Mouse (Mus musculus) stomach, embryonic 15.5 days (tissue): ENCODE measurements around the gene Pias3. TPM values are rescaled to one million over a fixed set of nuclear protein-coding genes. Genes with fewer than 3 reads are reported as not detected.
"Not testable (repeated sequence)": the region's sequence is repeated elsewhere in the genome, so short reads cannot be mapped to it uniquely, and the experiment has no call there.

Experiments
- ATAC-seq: fragments of 200-750 bp; cut with Nextera tagmentation; 2 replicates; pipeline ENCODE4 v1.8.0; 2017; ENCODE audit warnings: low read depth, moderate number of reproducible peaks, moderate TSS enrichment; ENCODE audit not compliant: insufficient read depth, low FRiP score
- H3K27ac ChIP-seq: fragments of 300-500 bp; sonication (generic); 2 replicates; pipeline ENCODE4 v1.5.1; 2015; ENCODE audit warnings: mild to moderate bottlenecking, inconsistent platforms
- H3K27me3 ChIP-seq: fragments of 300-500 bp; sonication (generic); replicated peaks from 2 replicates; pipeline ENCODE4 v1.6.1; 2015; ENCODE audit warnings: inconsistent platforms
- H3K36me3 ChIP-seq: fragments of 300-500 bp; sonication (generic); 2 replicates; pipeline ENCODE4 v1.6.1; 2015; ENCODE audit warnings: inconsistent platforms
- H3K4me1 ChIP-seq: fragments of 300-500 bp; sonication (generic); 2 replicates; pipeline ENCODE4 v1.6.1; 2015; ENCODE audit warnings: inconsistent platforms
- H3K4me2 ChIP-seq: fragments of 300-500 bp; sonication (generic); 2 replicates; pipeline ENCODE4 v1.6.1; 2015; ENCODE audit warnings: mild to moderate bottlenecking, inconsistent platforms
- H3K4me3 ChIP-seq: fragments of 300-500 bp; sonication (generic); replicated peaks from 2 replicates; pipeline ENCODE4 v1.5.1; 2015; ENCODE audit warnings: inconsistent platforms
- H3K9ac ChIP-seq: fragments of 300-500 bp; sonication (generic); 2 replicates; pipeline ENCODE4 v1.6.1; 2015; ENCODE audit warnings: inconsistent platforms
- H3K9me3 ChIP-seq: fragments of 300-500 bp; sonication (generic); 2 replicates; pipeline ENCODE4 v1.6.1; 2016; ENCODE audit warnings: inconsistent platforms
- WGBS: fragments of 180-500 bp; shearing (Covaris S2); methylation state at CpG from one replicate; pipeline ENCODE4 v1.1.7; 2015; 5-methylcytosine and 5-hydroxymethylcytosine counted together
- polyA plus RNA-seq: library from polyadenylated mRNA; unstranded; fragments of >200 nt; fragmentation: Nextera tagmentation; extraction: Ambion mirVana; gene quantifications from 2 replicates; pipeline ENCODE4 v1.2.1, GENCODE M21; 2015

Gene Pias3
- polyA plus RNA-seq, 1 experiment from 2014 or later = 49.3 TPM

DNA sequence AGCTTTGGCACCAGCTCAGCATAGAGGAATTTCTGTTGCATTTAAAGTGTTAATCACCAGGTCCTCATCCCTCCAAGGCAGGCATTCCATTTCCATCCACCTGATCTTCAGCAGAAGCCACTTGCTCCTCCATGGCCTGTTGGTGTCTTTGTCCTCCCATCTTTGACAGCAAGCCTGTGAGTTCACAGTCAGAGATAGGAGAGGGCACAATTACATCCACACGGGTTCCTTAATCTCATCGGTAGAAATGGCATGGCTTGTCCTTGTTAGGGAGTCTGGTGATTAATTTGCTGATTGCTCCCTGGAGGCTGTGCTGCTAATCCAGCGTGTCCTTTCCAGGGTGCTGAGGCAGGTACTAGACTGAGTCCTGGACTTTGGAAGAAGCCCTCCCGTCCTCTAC lies 22.7 kb upstream of the Pias3 start:
- H3K27ac ChIP-seq = no peak overlapping the region
- no peak overlapping the region for H3K4me2 ChIP-seq
- WGBS = 69% methylated on average over 4 of the region's 4 CpGs
- peaks cover 6% of the 10 kb centered on the region; the same call in 1 of the 2 replicates for H3K4me1 ChIP-seq
- H3K4me3 ChIP-seq = no peak overlapping the region
- no peaks in the 10 kb centered on the region for H3K36me3 ChIP-seq
- no peak for ATAC-seq
- no peaks in the 10 kb centered on the region for H3K27me3 ChIP-seq
- H3K9me3 ChIP-seq = no peaks in the 10 kb centered on the region
- H3K9ac ChIP-seq = no peak overlapping the region

DNA sequence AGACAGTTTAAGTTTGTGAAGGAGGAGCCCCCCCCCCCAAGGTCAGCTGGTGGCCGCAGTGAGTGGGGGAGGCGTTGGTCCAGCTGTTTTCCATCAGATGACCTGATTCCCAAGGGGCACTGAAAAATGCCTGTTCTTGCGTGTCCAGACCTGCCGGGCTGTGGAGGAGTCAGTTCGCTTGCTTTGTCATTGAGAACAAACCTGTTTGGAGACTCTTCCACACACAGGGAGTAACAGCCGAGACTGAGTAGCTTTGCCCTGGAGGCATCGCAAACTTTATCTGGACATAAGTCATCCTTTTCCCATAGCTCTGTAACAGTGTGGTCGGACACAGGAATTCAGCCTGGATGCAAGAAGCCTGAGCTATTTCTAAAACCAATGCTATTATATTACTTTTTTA lies 21.7 kb upstream of the Pias3 start:
- ATAC-seq = no peak
- Histone ChIP-seq H3K27me3 (no peaks in the 10 kb centered on the region), H3K36me3 (no peaks in the 10 kb centered on the region), H3K4me3 (no peak overlapping the region), H3K27ac (peak overlapping the region; percentile 6; the same call in 1 of the 2 replicates), H3K9ac (no peak overlapping the region), H3K4me2 (no peak overlapping the region), H3K9me3 (no peaks in the 10 kb centered on the region), H3K4me1 (peaks cover 4% of the 10 kb centered on the region; the same call in 1 of the 2 replicates)
- 30% methylated on average over 8 of the region's 8 CpGs for WGBS

DNA sequence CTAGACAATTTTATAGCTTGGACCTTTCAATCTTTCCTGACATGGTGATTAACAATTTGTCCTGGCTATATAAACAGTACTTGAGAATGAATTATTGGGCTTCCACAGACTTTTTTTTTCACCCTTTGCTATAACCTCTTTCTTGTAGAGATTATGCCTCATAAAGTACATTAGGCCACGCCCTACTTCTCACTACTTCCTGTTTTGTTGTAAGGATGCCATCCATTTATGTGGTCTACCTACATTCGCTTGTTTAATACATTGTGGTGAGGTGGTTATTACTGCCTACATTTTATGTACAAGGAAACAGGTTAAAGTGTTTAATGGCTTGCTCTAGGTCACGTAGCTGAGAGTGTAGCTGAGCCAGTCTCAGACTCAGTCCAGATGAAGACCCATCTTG lies 21.0 kb upstream of the Pias3 start:
- H3K36me3 ChIP-seq = no peaks in the 10 kb centered on the region
- H3K27me3 ChIP-seq = no peaks in the 10 kb centered on the region
- H3K4me1 ChIP-seq = peaks cover 3% of the 10 kb centered on the region; the same call in 1 of the 2 replicates
- H3K27ac ChIP-seq = peak overlapping the region; percentile 65
- no peak overlapping the region for H3K9ac ChIP-seq
- H3K4me3 ChIP-seq = no peak overlapping the region
- H3K9me3 ChIP-seq = no peaks in the 10 kb centered on the region
- no peak for ATAC-seq
- WGBS = 74% methylated on average over 3 of the region's 3 CpGs
- no peak overlapping the region for H3K4me2 ChIP-seq

DNA sequence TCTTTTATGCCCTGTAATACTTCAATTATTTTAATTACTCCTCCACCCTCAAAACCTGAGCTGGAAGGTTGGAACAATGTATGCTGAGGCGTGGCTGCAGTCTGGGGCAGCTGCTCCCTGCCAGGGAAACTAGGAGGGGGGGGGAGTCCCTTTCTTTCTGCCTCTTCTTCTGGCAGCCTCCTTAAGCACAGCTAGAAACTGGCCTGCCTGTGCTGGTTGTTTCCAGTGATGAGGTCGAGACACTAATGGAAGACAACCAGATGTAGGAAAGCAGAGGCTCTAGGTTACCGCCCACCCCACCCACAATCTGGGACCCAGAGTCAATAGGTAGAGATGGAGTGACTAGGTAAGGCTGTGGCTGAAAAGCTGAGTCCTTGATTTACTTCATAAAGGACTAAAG lies 20.5 kb upstream of the Pias3 start:
- 53% methylated on average over 3 of the region's 3 CpGs for WGBS
- H3K36me3 ChIP-seq = no peaks in the 10 kb centered on the region
- no peaks in the 10 kb centered on the region for H3K27me3 ChIP-seq
- ATAC-seq = peak; percentile 12; the same call in 1 of the 2 replicates
- H3K4me1 ChIP-seq = no peaks in the 10 kb centered on the region
- H3K9ac ChIP-seq = no peak overlapping the region
- peak overlapping the region; percentile 65 for H3K27ac ChIP-seq
- no peaks in the 10 kb centered on the region for H3K9me3 ChIP-seq
- H3K4me3 ChIP-seq = no peak overlapping the region
- H3K4me2 ChIP-seq = no peak overlapping the region

DNA sequence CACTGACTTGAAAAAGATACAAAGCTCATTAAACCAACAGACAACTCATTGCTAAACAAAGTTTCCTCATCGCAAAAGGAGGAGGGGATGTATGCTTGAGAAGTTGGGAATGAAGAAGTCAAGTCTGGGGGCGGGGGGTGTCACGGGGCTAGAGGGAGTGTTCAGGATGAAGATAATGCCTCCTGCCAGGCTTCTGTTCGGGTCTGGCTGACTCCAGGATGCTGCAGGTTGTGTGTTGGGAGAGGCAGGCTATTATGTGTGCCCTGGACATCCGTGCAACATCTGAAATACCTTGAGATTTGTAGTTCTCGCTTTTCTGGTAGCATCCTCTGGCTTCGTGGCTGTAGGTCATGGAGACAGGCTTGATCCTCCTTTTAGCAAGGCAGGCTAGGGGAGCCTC lies 17.7 kb upstream of the Pias3 start:
- WGBS = 73% methylated on average over 7 of the region's 7 CpGs
- H3K27ac ChIP-seq = peak overlapping the region; percentile 62
- no peak for ATAC-seq
- no peak overlapping the region for H3K9ac ChIP-seq
- H3K4me1 ChIP-seq = no peaks in the 10 kb centered on the region
- no peaks in the 10 kb centered on the region for H3K9me3 ChIP-seq
- no peaks in the 10 kb centered on the region; the same call in 1 of the 2 replicates for H3K27me3 ChIP-seq
- no peaks in the 10 kb centered on the region for H3K36me3 ChIP-seq
- no peak overlapping the region for H3K4me3 ChIP-seq
- H3K4me2 ChIP-seq = no peak overlapping the region

DNA sequence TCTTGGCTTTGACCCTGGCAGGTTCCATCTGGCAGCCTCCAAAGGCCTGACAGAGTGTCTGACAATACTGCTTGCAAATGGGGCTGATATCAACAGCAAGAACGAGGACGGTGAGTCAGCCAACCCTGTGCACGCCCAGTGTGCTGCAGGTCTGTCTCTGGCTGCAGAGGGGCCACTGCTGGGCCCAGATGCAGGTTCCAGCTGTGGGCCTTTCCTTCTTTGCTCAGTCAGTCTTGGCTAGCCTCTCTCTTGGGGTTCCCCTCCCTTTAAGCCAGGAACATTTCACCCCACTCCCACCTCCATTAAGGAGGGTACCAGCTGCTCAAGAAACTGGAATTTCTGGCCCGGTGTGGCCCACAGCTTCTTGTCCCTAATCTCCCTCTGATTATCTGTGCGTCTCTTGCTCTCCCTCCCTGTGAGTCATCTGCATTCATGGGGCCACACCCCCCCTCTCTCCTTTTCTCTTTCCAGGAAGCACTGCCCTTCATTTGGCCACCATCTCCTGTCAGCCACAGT lies 17.0 kb upstream of the Pias3 start:
- Histone ChIP-seq H3K9ac (no peak overlapping the region), H3K4me1 (0 out of 2 replicates have a peak, but pooled peaks cover 3% of the 10 kb centered on the region), H3K27me3 (peaks cover 7% of the 10 kb centered on the region; the same call in 1 of the 2 replicates), H3K9me3 (no peaks in the 10 kb centered on the region), H3K27ac (peak overlapping the region; percentile 62), H3K4me3 (no peak overlapping the region), H3K36me3 (no peaks in the 10 kb centered on the region), H3K4me2 (peak overlapping the region; percentile 16; the same call in 1 of the 2 replicates)
- WGBS = 23% methylated on average over 5 of the region's 5 CpGs
- ATAC-seq = peak; percentile 73

DNA sequence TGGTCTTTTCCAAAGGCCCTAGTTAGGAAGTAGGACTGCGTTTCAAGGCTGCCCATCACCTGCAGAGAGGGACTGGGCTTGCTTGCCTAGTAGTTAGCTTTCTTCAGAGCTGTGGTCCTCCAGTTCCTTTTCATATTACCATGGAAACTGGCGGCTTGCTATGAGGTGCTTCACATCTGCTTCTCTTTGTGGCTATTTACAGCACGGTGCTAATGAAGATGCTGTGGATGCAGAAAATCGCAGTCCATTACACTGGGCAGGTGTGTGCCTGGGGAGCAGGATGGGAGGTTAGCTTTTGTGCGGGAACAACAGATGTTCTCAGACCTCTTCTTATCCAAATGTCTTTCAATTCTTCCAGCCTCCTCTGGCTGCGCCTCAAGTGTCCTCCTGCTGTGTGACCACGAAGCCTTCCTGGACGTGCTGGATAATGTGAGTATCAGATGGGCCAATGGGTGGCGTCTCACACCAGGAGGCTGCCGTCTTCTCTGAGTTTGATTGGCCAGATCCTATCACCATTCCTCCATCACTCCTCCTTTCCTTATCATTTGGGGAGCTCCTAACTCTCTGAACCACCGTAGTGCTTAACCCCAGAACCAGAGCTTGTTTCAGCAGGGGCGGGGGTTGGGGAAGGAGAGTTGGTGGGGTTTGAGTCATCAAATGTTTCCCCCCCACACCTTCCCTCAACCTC lies 15.8 kb upstream of the Pias3 start:
- no peak overlapping the region for H3K27ac ChIP-seq
- H3K9me3 ChIP-seq = no peaks in the 10 kb centered on the region
- peaks cover 9% of the 10 kb centered on the region; the same call in 1 of the 2 replicates for H3K27me3 ChIP-seq
- peaks cover 6% of the 10 kb centered on the region; the same call in 1 of the 2 replicates for H3K4me1 ChIP-seq
- no peak overlapping the region for H3K4me3 ChIP-seq
- no peak overlapping the region for H3K9ac ChIP-seq
- H3K36me3 ChIP-seq = no peaks in the 10 kb centered on the region
- ATAC-seq = no peak
- WGBS = 29% methylated on average over 12 of the region's 12 CpGs
- no peak overlapping the region for H3K4me2 ChIP-seq

DNA sequence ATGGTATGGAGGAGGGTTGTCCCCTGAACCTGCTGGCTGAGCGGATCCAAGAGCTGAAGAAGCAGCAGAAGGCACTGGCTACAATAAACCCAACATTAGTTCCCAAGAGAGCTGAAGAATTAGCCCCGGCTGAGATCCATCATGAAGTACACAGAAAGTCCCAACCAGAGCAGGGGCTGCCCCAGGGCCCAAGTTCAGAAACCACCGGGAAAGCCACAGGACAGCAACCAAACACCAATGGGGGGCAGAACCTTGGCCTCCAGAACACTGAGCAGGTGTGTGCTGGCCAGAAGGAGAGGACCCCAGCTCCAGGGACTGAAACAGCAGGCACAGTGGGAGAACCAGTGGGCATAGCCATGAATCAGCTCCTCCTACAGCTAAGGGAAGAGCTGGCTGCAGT lies 12.7 kb upstream of the Pias3 start:
- Histone ChIP-seq H3K27me3 (peaks cover 9% of the 10 kb centered on the region; the same call in 1 of the 2 replicates), H3K4me2 (no peak overlapping the region), H3K27ac (no peak overlapping the region), H3K9me3 (no peaks in the 10 kb centered on the region), H3K4me1 (peaks cover 6% of the 10 kb centered on the region; the same call in 1 of the 2 replicates), H3K9ac (no peak overlapping the region), H3K4me3 (no peak overlapping the region), H3K36me3 (no peaks in the 10 kb centered on the region)
- no peak for ATAC-seq
- 80% methylated on average over 3 of the region's 3 CpGs for WGBS

DNA sequence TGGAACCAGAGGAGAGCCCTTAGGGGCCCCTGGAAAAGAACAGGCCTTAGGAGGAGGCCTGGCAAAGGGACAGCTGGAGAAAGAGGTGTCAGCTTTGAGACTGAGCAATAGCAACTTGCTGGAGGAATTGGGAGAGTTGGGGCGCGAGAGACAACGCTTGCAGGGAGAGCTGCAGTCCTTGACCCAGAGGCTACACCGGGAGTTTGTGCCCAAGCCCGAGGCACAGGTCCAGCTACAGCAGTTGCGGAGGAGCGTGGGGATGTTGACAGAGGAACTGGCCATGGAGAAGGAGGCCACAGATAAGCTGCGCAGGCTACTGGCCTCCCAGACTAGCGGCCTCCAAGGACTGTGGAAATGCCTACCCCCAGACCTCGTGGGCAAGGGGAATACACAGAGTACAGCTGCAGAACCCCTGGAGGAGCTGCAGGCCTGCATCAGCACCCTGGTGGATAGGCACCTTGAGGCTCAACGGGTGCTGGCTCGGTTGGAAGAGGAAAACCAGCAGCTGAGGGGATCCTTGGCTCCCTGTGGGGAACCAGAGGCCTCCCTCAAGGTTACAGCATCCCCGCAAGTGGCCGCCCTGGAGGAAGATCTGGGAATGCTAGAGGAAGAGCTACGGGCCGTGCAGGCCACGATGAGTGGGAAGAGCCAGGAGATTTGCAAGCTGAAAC lies 11.9 kb upstream of the Pias3 start:
- H3K4me1 ChIP-seq = peaks cover 6% of the 10 kb centered on the region; the same call in 1 of the 2 replicates
- no peak for ATAC-seq
- WGBS = 49% methylated on average over 17 of the region's 17 CpGs
- peak overlapping the region; percentile 21 for H3K4me3 ChIP-seq
- H3K9ac ChIP-seq = no peak overlapping the region
- H3K27ac ChIP-seq = no peak overlapping the region
- H3K36me3 ChIP-seq = no peaks in the 10 kb centered on the region
- H3K9me3 ChIP-seq = no peaks in the 10 kb centered on the region
- peaks cover 9% of the 10 kb centered on the region; the same call in 1 of the 2 replicates for H3K27me3 ChIP-seq
- H3K4me2 ChIP-seq = peak overlapping the region; percentile 53

DNA sequence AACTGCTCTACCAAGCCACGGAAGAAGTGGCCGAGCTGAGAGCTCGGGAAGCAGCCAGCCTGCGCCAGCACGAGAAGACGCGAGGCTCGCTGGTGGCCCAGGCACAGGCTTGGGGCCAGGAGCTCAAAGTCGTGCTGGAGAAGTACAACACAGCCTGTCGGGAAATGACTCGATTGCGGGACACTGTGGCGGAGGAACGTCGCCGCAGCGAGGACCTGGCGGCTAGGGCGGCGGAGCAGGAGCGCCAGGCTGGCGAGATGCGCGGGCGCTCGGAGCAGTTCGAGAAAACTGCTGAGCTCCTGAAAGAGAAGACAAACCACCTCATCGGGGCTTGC lies 11.4 kb upstream of the Pias3 start:
- H3K4me1 ChIP-seq = peaks cover 6% of the 10 kb centered on the region; the same call in 1 of the 2 replicates
- H3K9me3 ChIP-seq = no peaks in the 10 kb centered on the region
- no peak overlapping the region for H3K9ac ChIP-seq
- ATAC-seq = no peak
- peak overlapping the region; percentile 21 for H3K4me3 ChIP-seq
- H3K36me3 ChIP-seq = no peaks in the 10 kb centered on the region
- H3K27me3 ChIP-seq = peaks cover 9% of the 10 kb centered on the region; the same call in 1 of the 2 replicates
- WGBS = 9% methylated on average over 28 of the region's 28 CpGs
- no peak overlapping the region for H3K27ac ChIP-seq
- H3K4me2 ChIP-seq = peak overlapping the region; percentile 53

DNA sequence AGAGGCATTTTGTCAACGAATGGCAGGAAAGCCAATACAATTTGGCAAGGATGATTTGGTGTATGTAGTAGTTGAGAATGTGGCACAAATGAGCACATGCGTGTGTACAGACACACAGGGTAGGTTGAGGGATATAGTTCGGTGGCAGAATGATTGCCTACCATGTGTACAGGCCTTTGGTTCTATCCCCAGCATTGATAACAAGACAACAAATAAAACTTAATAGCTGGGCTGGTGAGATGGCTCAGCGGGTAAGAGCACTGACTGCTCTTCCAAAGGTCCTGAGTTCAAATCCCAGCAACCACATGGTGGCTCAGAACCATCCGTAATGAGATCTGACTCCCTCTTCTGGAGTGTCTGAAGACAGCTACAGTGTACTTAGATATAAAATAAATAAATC lies 10.1 kb upstream of the Pias3 start:
- WGBS = 89% methylated on average over 5 of the region's 5 CpGs
- H3K9me3 ChIP-seq, H3K27ac ChIP-seq, H3K4me2 ChIP-seq, H3K4me1 ChIP-seq, H3K9ac ChIP-seq, H3K4me3 ChIP-seq, ATAC-seq, H3K36me3 ChIP-seq, H3K27me3 ChIP-seq: not testable (repeated sequence)

DNA sequence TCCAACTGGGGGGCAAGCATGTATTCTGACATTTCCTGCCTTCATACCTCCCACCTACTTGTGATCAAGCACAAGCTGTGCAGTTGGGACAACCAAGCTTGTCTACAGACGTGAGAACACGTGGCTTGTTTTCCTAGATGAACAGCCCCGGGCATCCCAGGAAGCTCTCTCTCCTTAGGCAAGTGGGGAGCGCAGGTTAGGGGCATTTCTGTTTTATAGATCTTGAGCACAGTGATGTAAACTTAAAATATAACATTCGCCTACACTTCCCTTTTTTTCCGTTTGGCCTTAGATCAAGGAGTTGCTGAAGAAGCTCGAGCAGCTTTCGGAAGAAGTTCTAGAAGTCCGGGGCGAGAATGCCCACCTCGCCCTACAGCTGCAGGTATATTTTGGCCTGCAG lies 7.3 kb upstream of the Pias3 start:
- no peaks in the 10 kb centered on the region for H3K36me3 ChIP-seq

More for the DNA sequence above, 7.3 kb upstream of the Pias3 start:
- no peak overlapping the region for H3K9ac ChIP-seq
- no peak overlapping the region for H3K4me3 ChIP-seq
- no peak for ATAC-seq
- H3K27ac ChIP-seq = no peak overlapping the region
- 75% methylated on average over 11 of the region's 11 CpGs for WGBS
- no peak overlapping the region for H3K4me2 ChIP-seq
- H3K27me3 ChIP-seq = peaks cover 6% of the 10 kb centered on the region; the same call in 1 of the 2 replicates
- no peaks in the 10 kb centered on the region for H3K9me3 ChIP-seq
- H3K4me1 ChIP-seq = peaks cover 6% of the 10 kb centered on the region; the same call in 1 of the 2 replicates
